Mouse (Mus musculus): ENCODE data around the gene Wwox. TPM values are rescaled to one million over a fixed set of nuclear protein-coding genes. Genes with fewer than 3 reads are reported as not detected.
A peak's percentile ranks its signal among the peaks of the same experiment; 100 is the strongest.

Gene Wwox
- polyA plus RNA-seq, 1 experiment from 2014 or later: 20.2 TPM

DNA sequence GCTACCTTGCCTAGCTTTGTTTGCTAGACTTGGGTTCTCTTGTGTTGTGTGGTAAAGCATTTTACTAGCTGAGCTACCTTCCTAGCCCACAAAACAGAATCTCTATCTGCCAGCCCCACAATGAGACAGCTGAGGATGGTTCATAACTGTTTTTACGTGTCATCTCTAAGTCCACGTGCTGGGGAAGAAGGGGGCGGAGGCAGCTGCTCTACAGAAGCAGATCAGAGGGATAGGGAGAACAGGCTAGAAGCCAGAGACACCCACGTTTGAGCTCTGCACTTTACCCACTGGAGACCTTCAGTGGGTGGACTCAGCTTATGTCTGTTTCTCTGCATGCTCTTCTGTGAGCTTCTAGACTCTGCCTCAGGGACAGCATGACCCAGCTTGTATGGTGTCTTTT, 17.9 kb upstream of the Wwox start:
- Histone ChIP-seq H3K4me2 (replicated peaks; ENCODE audit: low read depth, low read length) (no peak overlapping the region), H3K27me3 (ENCODE audit: insufficient read depth, low read length) (no peaks in the 10 kb centered on the region), H3K4me3 (ENCODE audit: low read length) (no peak overlapping the region), H3K9me3 (ENCODE audit: low read length) (no peaks in the 10 kb centered on the region), H3K27ac (ENCODE audit: low read length) (no peak overlapping the region), H3K36me3 (ENCODE audit: insufficient read depth, low read length) (no peaks in the 10 kb centered on the region), H3K9ac (replicated peaks; ENCODE audit: low read length) (no peak overlapping the region), H3K4me1 (ENCODE audit: insufficient read depth, low read length) (no peaks in the 10 kb centered on the region)
- ATAC-seq (ENCODE audit: low FRiP score, low TSS enrichment): no peak
- 69% methylated on average over 4 of the region's 4 CpGs for WGBS

DNA sequence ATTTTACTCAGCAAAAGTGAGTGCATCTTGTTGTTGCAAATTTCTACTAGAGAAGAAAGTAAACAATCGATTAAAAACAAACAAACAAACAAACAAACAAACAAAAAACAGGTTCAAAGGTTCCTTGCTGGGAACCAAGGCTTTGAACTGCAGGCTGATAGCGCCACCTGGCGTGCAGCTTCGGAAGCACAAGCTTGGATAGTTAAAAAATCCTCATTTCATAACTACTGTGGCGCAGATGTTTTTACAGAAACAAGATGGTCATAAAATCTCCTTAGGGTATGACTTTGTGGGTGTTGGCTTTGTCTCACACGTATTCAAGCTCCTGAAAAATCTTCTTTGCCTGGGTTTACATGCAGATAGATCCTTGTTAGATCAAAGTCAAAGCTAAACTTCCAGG, 1.2 kb upstream of the Wwox start:
- no peak overlapping the region for H3K9ac ChIP-seq (replicated peaks; ENCODE audit: low read length)
- no peaks in the 10 kb centered on the region for H3K9me3 ChIP-seq (ENCODE audit: low read length)
- no peaks in the 10 kb centered on the region for H3K36me3 ChIP-seq (ENCODE audit: insufficient read depth, low read length)
- no peak for ATAC-seq (ENCODE audit: low FRiP score, low TSS enrichment)
- no peak overlapping the region for H3K27ac ChIP-seq (ENCODE audit: low read length)
- peaks cover 14% of the 10 kb centered on the region for H3K4me1 ChIP-seq (ENCODE audit: insufficient read depth, low read length)
- no peak overlapping the region for H3K4me2 ChIP-seq (replicated peaks; ENCODE audit: low read depth, low read length)
- no peak overlapping the region for H3K4me3 ChIP-seq (ENCODE audit: low read length)
- 8% methylated on average over 6 of the region's 6 CpGs for WGBS
- no peaks in the 10 kb centered on the region for H3K27me3 ChIP-seq (ENCODE audit: insufficient read depth, low read length)

DNA sequence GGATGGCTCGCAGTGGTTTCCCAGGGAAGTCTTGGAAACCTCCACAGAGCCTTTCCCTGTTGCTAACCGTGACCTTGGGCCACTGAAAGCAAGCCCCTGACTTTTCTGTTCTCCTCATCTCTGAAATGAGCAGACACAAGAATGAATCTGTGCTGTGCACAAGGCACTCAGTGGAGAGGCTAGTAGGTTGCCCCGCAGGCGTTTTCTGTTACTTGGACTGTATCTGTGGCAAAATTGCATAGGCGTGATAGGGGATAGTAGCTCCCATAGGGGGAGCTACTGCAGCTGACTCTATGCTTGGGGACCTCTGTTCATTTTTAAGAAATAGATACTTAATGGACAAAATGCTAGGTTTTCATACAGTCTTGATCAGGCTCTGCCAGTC, 742 bp downstream of the Wwox start:
- Histone ChIP-seq H3K4me2 (replicated peaks; ENCODE audit: low read depth, low read length) (peak overlapping the region; percentile 77), H3K27ac (ENCODE audit: low read length) (peak overlapping the region; percentile 93; the same call in 1 of the 2 replicates), H3K9me3 (ENCODE audit: low read length) (no peaks in the 10 kb centered on the region), H3K4me1 (ENCODE audit: insufficient read depth, low read length) (peaks cover 14% of the 10 kb centered on the region), H3K4me3 (ENCODE audit: low read length) (peak overlapping the region; percentile 79), H3K36me3 (ENCODE audit: insufficient read depth, low read length) (0 out of 2 replicates have a peak, but pooled peaks cover 4% of the 10 kb centered on the region), H3K27me3 (ENCODE audit: insufficient read depth, low read length) (no peaks in the 10 kb centered on the region), H3K9ac (replicated peaks; ENCODE audit: low read length) (peak overlapping the region; percentile 83)
- ATAC-seq (ENCODE audit: low FRiP score, low TSS enrichment): no peak
- WGBS: 18% methylated on average over 5 of the region's 5 CpGs

- Histone ChIP-seq H3K9me3 (ENCODE audit: low read length) (no peaks in the 10 kb centered on the region), H3K4me1 (ENCODE audit: insufficient read depth, low read length) (peaks cover 14% of the 10 kb centered on the region), H3K4me2 (replicated peaks; ENCODE audit: low read depth, low read length) (no peak overlapping the region), H3K9ac (replicated peaks; ENCODE audit: low read length) (no peak overlapping the region), H3K27me3 (ENCODE audit: insufficient read depth, low read length) (no peaks in the 10 kb centered on the region), H3K4me3 (ENCODE audit: low read length) (no peak overlapping the region), H3K27ac (ENCODE audit: low read length) (no peak overlapping the region), H3K36me3 (ENCODE audit: insufficient read depth, low read length) (0 out of 2 replicates have a peak, but pooled peaks cover 4% of the 10 kb centered on the region)
- ATAC-seq (ENCODE audit: low FRiP score, low TSS enrichment): no peak
- 92% methylated on average over 4 of the region's 4 CpGs for WGBS
Measured at GRCm38 (mm10) chr8:114441616-114442015, 2.2 kb downstream of the Wwox start.

DNA sequence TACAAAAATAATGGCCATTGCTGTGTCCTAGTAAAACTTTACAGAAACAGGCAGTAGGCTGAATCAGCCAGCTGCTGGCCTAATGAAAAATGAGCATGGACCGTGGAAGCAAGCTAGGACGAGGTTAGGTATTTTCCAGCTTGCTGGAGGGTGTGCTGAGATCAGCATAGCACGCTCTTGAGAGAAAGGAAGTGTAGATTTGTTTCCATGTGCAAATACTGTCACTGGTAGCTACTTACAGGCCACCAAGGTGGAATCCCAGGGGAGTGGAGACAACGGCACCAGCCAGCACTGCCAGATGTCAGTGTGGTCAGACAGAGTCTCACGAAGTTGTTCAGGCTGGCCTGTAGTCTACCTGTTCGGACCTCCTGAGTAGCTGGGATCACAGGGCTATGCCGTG, 7.4 kb downstream of the Wwox start:
- H3K4me3 ChIP-seq (ENCODE audit: low read length): no peak overlapping the region
- ATAC-seq (ENCODE audit: low FRiP score, low TSS enrichment): no peak
- no peaks in the 10 kb centered on the region for H3K9me3 ChIP-seq (ENCODE audit: low read length)
- 0 out of 2 replicates have a peak, but pooled peaks cover 7% of the 10 kb centered on the region for H3K36me3 ChIP-seq (ENCODE audit: insufficient read depth, low read length)
- WGBS: 80% methylated on average over 7 of the region's 7 CpGs
- H3K27ac ChIP-seq (ENCODE audit: low read length): no peak overlapping the region
- no peak overlapping the region for H3K4me2 ChIP-seq (replicated peaks; ENCODE audit: low read depth, low read length)
- H3K4me1 ChIP-seq (ENCODE audit: insufficient read depth, low read length): no peaks in the 10 kb centered on the region
- H3K9ac ChIP-seq (replicated peaks; ENCODE audit: low read length): no peak overlapping the region
- no peaks in the 10 kb centered on the region for H3K27me3 ChIP-seq (ENCODE audit: insufficient read depth, low read length)

GRCm38 (mm10) chr8:114452278-114452677, 12.8 kb downstream of the Wwox start:
- 84% methylated on average over 8 of the region's 8 CpGs for WGBS
- Histone ChIP-seq H3K36me3 (ENCODE audit: insufficient read depth, low read length) (0 out of 2 replicates have a peak, but pooled peaks cover 3% of the 10 kb centered on the region), H3K4me1 (ENCODE audit: insufficient read depth, low read length) (peaks cover 3% of the 10 kb centered on the region; the same call in 1 of the 2 replicates), H3K27me3 (ENCODE audit: insufficient read depth, low read length) (no peaks in the 10 kb centered on the region), H3K9ac (replicated peaks; ENCODE audit: low read length) (no peak overlapping the region), H3K27ac (ENCODE audit: low read length) (no peak overlapping the region), H3K9me3 (ENCODE audit: low read length) (no peaks in the 10 kb centered on the region), H3K4me3 (ENCODE audit: low read length) (no peak overlapping the region), H3K4me2 (replicated peaks; ENCODE audit: low read depth, low read length) (no peak overlapping the region)
- no peak for ATAC-seq (ENCODE audit: low FRiP score, low TSS enrichment)

DNA sequence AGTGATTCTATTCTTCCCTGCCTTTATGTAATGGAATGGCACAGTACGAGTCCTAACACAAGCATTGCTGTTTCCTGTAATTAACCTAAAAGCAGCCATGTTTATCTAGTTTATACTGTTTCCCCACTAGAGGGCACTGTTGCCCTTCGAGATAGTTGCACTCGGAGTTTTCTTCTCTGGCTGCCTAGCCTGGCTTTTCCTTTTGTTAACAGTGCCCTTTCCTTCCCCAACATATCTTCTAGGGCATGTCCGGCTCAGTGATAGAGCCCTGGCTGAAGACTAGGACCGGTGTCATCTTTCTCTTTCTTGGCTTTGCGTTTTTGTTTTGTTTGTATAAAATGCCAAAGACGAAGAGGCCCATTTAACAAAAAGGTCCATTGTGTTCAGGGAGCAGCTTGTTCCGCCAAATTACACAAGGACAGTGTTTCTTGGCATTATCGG, 13.3 kb downstream of the Wwox start:
- 0 out of 2 replicates have a peak overlapping the region, but pooled peaks have one; percentile 11 for H3K4me2 ChIP-seq (replicated peaks; ENCODE audit: low read depth, low read length)
- H3K4me1 ChIP-seq (ENCODE audit: insufficient read depth, low read length): peaks cover 8% of the 10 kb centered on the region; the same call in 1 of the 2 replicates
- no peak overlapping the region for H3K27ac ChIP-seq (ENCODE audit: low read length)
- 0 out of 2 replicates have a peak, but pooled peaks cover 3% of the 10 kb centered on the region for H3K36me3 ChIP-seq (ENCODE audit: insufficient read depth, low read length)
- H3K9me3 ChIP-seq (ENCODE audit: low read length): no peaks in the 10 kb centered on the region
- whole genome bisulfite sequencing: 12% methylated on average over 9 of the region's 9 CpGs
- no peak overlapping the region for H3K9ac ChIP-seq (replicated peaks; ENCODE audit: low read length)
- H3K27me3 ChIP-seq (ENCODE audit: insufficient read depth, low read length): no peaks in the 10 kb centered on the region
- no peak overlapping the region for H3K4me3 ChIP-seq (ENCODE audit: low read length)
- peak; percentile 72; the same call in 1 of the 2 replicates for ATAC-seq (ENCODE audit: low FRiP score, low TSS enrichment)

DNA sequence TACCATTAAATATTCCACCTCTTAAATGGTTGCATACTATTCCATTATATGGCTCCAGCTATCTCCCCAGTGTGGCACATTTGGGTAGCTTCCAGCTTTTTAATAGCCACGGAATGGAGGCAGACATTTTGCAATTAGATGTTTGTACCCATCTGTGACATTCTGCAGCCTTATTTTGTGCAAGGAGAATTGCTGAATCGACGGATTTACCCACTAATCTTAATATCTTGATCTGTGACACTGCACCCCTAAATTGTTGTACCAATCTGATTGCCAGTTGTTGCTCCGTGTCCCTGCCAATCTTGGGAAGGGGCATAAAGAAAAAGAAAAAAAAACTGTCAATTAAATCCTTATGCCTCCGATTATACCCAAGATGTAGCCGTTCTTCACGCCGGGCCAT, 15.8 kb downstream of the Wwox start:
- Histone ChIP-seq H3K27ac (ENCODE audit: low read length) (no peak overlapping the region), H3K9ac (replicated peaks; ENCODE audit: low read length) (no peak overlapping the region), H3K4me1 (ENCODE audit: insufficient read depth, low read length) (peaks cover 13% of the 10 kb centered on the region)

GRCm38 (mm10) chr8:114455953-114456352, 16.5 kb downstream of the Wwox start:
- ATAC-seq (ENCODE audit: low FRiP score, low TSS enrichment): no peak
- no peaks in the 10 kb centered on the region; the same call in 1 of the 2 replicates for H3K27me3 ChIP-seq (ENCODE audit: insufficient read depth, low read length)
- no peak overlapping the region for H3K4me2 ChIP-seq (replicated peaks; ENCODE audit: low read depth, low read length)
- H3K36me3 ChIP-seq (ENCODE audit: insufficient read depth, low read length): no peaks in the 10 kb centered on the region
- H3K4me3 ChIP-seq (ENCODE audit: low read length): no peak overlapping the region
- H3K9ac ChIP-seq (replicated peaks; ENCODE audit: low read length): no peak overlapping the region
- peaks cover 13% of the 10 kb centered on the region for H3K4me1 ChIP-seq (ENCODE audit: insufficient read depth, low read length)
- H3K9me3 ChIP-seq (ENCODE audit: low read length): no peaks in the 10 kb centered on the region
- H3K27ac ChIP-seq (ENCODE audit: low read length): no peak overlapping the region
- WGBS: 79% methylated on average over 15 of the region's 15 CpGs

More for the DNA sequence above, 15.8 kb downstream of the Wwox start:
- Histone ChIP-seq H3K9me3 (ENCODE audit: low read length) (no peaks in the 10 kb centered on the region), H3K4me3 (ENCODE audit: low read length) (no peak overlapping the region), H3K27me3 (ENCODE audit: insufficient read depth, low read length) (no peaks in the 10 kb centered on the region; the same call in 1 of the 2 replicates), H3K36me3 (ENCODE audit: insufficient read depth, low read length) (no peaks in the 10 kb centered on the region), H3K4me2 (replicated peaks; ENCODE audit: low read depth, low read length) (no peak overlapping the region)
- ATAC-seq (ENCODE audit: low FRiP score, low TSS enrichment): no peak
- WGBS: 90% methylated on average over 8 of the region's 8 CpGs

DNA sequence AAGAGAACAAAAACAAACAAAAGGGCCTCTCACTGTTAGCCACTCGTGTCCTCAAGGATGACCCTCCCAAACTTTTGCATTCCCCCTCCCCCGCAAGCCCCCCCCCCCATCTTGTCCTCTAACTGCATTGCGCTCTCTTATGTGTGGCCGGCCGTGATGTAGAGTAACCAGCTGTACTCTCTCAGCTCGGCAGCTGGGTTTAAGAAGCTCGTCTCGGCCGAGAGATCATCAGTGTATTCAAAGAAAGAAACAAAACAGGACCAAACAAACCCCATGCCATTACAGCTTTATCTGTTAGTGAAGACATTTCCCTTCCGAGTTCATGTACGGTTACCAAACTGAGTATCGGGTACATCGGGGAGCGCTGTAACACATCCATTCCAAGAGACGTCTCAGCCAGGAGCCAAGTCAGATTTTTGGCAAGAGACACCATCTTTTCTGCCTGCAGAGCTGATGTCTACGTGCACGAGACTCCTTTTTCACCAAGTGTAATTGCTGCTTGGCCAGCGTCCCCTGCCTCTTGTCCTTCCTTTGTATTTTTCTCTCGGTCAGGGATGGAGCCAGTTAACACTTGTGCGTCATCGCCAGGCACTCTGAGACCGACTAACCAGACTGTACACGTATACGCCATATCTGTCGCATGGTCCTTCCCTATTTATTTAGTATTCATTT, 18.8 kb downstream of the Wwox start:
- no peaks in the 10 kb centered on the region for H3K9me3 ChIP-seq (ENCODE audit: low read length)
- H3K4me2 ChIP-seq (replicated peaks; ENCODE audit: low read depth, low read length): peak overlapping the region; percentile 14; the same call in 1 of the 2 replicates
- H3K4me3 ChIP-seq (ENCODE audit: low read length): no peak overlapping the region; the same call in 1 of the 2 replicates
- WGBS: 35% methylated on average over 25 of the region's 25 CpGs
- no peak overlapping the region for H3K9ac ChIP-seq (replicated peaks; ENCODE audit: low read length)
- no peaks in the 10 kb centered on the region for H3K36me3 ChIP-seq (ENCODE audit: insufficient read depth, low read length)
- H3K27me3 ChIP-seq (ENCODE audit: insufficient read depth, low read length): no peaks in the 10 kb centered on the region; the same call in 1 of the 2 replicates
- H3K27ac ChIP-seq (ENCODE audit: low read length): peak overlapping the region; percentile 65
- peaks cover 14% of the 10 kb centered on the region for H3K4me1 ChIP-seq (ENCODE audit: insufficient read depth, low read length)
- peak; percentile 67; the same call in 1 of the 2 replicates for ATAC-seq (ENCODE audit: low FRiP score, low TSS enrichment)

All from kidney, embryonic 16.5 days (tissue).